Mouse (Mus musculus): Measurements from ENCODE around the gene Slc39a2. TPM values are rescaled to one million over a fixed set of nuclear protein-coding genes. Genes with fewer than 3 reads are reported as not detected.

The Slc39a2 gene
- polyA plus RNA-seq, 1 experiment from 2014 or later = 0.99 TPM

DNA sequence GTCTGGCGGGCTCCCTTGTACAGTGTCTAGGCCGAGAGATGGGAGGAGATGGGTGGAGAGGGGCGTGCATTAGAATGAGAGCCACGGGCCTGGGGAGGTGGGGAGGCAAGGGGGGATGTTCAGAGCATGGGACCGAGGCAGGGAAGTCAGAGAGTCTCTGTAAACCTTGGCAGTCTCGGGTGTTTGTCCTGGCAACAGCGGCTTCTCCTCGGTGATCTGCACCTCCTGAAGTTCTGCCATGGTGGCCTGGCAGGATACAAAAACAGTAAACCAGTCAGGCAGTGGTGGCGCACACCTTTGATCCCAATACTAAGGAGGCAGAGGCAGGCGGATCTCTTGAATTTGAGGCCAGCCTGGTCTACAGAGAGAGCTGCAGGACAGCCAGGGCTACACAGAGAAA is 18.6 kb downstream of the Slc39a2 start:
- Histone ChIP-seq H3K9me3 (no peaks in the 10 kb centered on the region), H3K4me3 (no peak overlapping the region), H3K27me3 (ENCODE audit: insufficient read depth, poor library complexity, severe bottlenecking) (peaks cover 53% of the 10 kb centered on the region), H3K27ac (no peak overlapping the region), H3K4me1 (replicated peaks) (peaks cover 32% of the 10 kb centered on the region), H3K36me3 (no peaks in the 10 kb centered on the region)
- 90% methylated on average over 10 of the region's 10 CpGs for WGBS
- DNase-seq (ENCODE audit: low spot score) = no peak

DNA sequence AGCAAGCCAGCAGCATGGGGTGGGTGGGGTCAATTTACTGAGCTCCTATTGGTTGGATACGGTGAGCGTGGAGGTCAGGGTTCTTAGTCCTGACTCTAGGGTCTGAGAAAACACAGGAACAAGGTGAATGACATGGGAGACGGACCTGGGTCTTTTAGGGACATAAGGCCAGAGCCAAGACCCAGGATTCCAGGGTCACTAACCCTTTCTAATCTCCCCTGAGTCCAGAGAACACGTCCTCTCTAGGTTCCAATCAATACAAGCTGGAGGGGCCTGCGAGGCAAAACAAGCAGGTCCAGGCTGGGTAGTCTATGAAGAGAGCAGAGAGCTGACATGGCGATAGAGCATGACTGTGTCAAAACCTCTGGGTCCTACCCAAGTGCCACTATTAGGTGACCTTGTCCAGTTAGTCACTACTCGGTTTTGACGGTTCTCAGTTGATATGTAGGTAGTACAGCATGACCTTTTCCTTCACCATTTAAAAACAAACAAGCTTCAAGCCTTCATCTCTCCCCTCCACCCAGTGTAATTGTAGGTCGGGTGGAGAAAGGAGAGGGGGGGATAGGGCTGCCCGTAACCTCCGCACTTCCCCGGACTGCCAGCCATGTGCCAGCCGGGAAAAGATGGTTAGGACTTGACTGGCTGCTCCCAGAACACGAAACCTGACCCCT is 19.8 kb downstream of the Slc39a2 start:
- Histone ChIP-seq H3K27ac (peak overlapping the region; percentile 79), H3K4me3 (peak overlapping the region; percentile 74), H3K27me3 (ENCODE audit: insufficient read depth, poor library complexity, severe bottlenecking) (peaks cover 57% of the 10 kb centered on the region), H3K9me3 (no peaks in the 10 kb centered on the region), H3K36me3 (no peaks in the 10 kb centered on the region), H3K4me1 (replicated peaks) (peaks cover 25% of the 10 kb centered on the region)
- DNase-seq (ENCODE audit: low spot score) = peak; percentile 12
- 5% methylated on average over 14 of the region's 14 CpGs for whole genome bisulfite sequencing

DNA sequence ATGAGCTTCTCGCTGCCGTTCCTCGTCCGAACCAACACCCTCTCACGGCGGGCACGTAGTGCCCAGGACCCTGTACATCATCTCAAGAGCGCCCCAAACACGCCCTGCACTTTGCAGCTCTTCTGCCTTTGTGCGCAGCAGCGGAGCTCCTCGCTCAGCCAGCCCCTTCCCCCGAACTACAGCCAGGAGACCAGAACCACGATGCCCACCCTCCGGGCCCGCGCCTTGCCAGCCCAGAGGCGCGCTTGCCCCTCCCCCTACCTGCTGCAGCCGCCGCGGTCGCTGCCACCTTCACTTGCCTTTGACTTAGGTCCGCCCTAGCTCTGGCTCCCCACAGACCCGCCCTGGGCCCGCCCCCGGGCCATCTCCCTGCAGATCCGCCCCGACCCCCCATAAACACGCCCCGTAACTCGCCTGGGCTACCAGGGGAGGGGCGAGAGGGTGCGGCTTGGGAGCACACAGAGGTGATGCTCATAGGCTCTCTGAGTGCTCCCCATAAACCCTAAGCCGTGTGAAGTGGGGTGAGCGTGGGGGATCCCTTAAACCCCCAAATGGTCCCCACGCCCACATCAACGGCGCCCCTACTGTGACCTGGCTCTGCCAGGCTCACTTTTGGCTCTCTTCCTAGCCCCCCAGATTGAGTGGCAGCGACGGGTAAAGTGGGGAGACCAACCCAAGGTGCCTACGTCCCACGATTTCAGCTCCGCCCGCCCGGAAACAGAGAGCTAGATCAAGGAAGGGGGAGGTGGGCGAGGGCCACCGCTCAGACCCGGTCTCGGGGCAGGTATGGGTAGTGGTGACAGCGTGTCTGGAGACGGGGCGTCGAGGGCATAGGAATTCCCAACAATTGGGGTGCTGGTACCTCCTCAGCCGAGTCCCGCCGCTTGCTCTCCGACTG is 20.6 kb downstream of the Slc39a2 start:
- no peaks in the 10 kb centered on the region for H3K36me3 ChIP-seq
- peak; percentile 41 for DNase-seq (ENCODE audit: low spot score)
- no peaks in the 10 kb centered on the region for H3K9me3 ChIP-seq
- H3K27ac ChIP-seq = peak overlapping the region; percentile 79
- peak overlapping the region; percentile 74 for H3K4me3 ChIP-seq
- H3K4me1 ChIP-seq (replicated peaks) = peaks cover 25% of the 10 kb centered on the region
- peaks cover 57% of the 10 kb centered on the region for H3K27me3 ChIP-seq (ENCODE audit: insufficient read depth, poor library complexity, severe bottlenecking)
- WGBS = under 1% methylated on average over 58 of the region's 58 CpGs

DNA sequence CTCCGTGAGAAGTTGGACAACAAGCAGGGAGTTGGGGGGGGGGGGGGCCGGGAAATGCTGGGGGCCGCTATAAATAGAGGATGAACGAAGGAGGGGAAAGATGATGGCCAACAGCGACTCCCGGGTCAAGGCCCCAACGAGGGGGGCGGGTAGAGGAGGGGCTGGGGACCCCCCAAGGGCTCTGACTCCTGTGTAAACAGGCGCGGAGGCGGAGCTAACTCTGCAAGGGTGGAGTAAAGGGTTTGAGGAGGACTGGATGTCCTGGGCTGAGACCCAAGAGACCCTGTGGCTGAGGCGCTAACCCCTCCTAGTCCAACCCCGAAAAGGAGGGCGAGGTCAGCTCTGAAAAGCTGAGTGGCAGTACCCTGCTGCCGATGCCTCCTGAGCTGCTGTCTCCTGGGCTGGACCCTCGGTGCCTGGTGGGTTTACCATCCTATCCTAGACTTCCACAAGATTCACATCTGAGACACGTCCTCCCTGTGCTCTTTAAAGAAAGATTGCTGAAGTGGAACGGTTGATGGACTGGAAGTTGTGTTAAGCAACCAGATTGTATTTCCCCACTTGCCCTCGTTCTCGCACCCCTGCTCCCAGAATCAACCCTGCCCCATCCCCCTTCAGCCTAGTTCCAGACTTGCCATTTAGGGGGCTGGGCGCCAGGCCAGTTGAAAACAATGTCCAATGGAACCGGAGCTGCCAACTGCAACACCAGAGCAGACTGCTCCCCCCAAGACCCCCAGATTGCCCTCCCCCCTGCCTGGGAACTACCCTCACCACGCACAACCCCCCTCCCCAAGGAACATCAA is 21.5 kb downstream of the Slc39a2 start, which contains the start of gene Ndrg2:
TSS of gene Ndrg2 (minus strand) at position 199 of the 803 bp plus-strand sequence.
- no peaks in the 10 kb centered on the region for H3K36me3 ChIP-seq

DNA sequence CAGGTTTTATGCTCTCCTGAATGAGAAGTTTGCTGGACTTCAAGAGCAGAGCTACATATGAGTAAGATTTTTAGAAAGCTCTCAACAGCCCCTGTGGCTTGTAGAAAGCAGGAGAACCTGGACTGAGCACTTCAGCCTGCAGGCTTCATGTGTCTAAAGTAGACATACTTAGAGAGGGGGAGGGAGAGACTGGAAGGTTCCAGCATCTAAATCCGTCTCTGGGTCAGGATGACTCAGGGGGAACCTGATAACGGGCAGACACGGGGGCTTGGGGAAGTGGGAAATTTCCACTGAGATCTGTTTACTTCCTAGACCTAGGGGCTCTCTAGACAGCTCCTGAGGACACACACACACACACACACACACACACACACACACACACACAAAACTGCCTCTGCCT is 22.3 kb downstream of the Slc39a2 start:
- H3K9me3 ChIP-seq = no peaks in the 10 kb centered on the region
- no peaks in the 10 kb centered on the region for H3K36me3 ChIP-seq
- peaks cover 25% of the 10 kb centered on the region for H3K4me1 ChIP-seq (replicated peaks)
- no peak overlapping the region for H3K4me3 ChIP-seq
- peaks cover 56% of the 10 kb centered on the region for H3K27me3 ChIP-seq (ENCODE audit: insufficient read depth, poor library complexity, severe bottlenecking)
- no peak overlapping the region for H3K27ac ChIP-seq
- 49% methylated on average over 3 of the region's 3 CpGs for WGBS
- no peak for DNase-seq (ENCODE audit: low spot score)

More for the DNA sequence above, 21.5 kb downstream of the Slc39a2 start, which contains the start of gene Ndrg2:
- Histone ChIP-seq H3K27ac (peak within 1 kb of the TSS; percentile 79), H3K4me1 (replicated peaks) (peaks cover 25% of the 10 kb centered on the region), H3K9me3 (no peaks in the 10 kb centered on the region), H3K27me3 (ENCODE audit: insufficient read depth, poor library complexity, severe bottlenecking) (peaks cover 57% of the 10 kb centered on the region), H3K4me3 (peak within 1 kb of the TSS; percentile 74)
- WGBS = 2% methylated on average over 23 of the region's 23 CpGs
- peak; percentile 51 for DNase-seq (ENCODE audit: low spot score)

DNA sequence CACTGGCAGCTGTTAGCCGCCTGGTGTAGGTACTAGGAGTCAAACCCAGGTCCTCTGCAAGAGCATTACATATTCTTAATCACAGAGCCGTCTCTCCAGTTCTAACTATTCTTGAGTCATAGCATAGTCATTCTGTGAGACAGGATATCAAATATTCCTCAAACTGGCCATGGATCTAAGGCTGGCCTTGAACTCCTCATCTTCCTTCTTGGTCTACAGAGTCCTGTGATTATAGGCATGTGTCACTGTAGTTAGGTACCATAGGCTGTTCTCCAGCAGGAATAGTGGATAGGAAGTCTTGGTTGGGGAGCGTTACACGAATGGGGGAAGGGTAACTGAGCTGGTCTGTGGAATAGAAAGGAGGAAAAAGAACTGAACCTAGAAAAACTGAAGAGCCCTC is 23.9 kb downstream of the Slc39a2 start:
- 90% methylated on average over 4 of the region's 4 CpGs for WGBS
- H3K9me3 ChIP-seq = no peaks in the 10 kb centered on the region
- H3K36me3 ChIP-seq = no peaks in the 10 kb centered on the region
- H3K27me3 ChIP-seq (ENCODE audit: insufficient read depth, poor library complexity, severe bottlenecking) = peaks cover 46% of the 10 kb centered on the region
- peaks cover 25% of the 10 kb centered on the region for H3K4me1 ChIP-seq (replicated peaks)
- no peak for DNase-seq (ENCODE audit: low spot score)
- no peak overlapping the region for H3K27ac ChIP-seq
- H3K4me3 ChIP-seq = no peak overlapping the region

DNA sequence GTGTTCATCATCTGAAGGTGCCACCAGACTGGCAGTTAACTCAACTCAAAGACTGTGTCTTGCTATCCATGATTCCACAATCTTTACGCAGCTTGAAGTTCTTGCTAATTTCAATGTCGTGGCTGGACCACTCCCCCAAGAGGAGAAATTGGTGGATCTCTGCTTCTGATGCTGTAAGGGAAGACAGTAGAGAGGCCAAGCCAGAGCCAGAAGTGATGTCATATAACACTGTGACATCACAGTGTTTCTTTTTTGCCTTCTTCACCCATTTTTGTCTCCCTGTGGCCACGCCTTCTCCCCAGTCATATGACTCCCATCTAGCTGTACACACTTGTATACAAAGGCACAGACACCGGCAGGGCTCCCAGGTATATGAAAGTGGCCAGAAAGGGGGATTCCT is 25.4 kb downstream of the Slc39a2 start, which contains the start of gene Tppp2:
TSS of gene Tppp2 (plus strand) at position 301 of the 400 bp plus-strand sequence.
- H3K27ac ChIP-seq = no peak within 1 kb of the TSS
- H3K27me3 ChIP-seq (ENCODE audit: insufficient read depth, poor library complexity, severe bottlenecking) = peaks cover 31% of the 10 kb centered on the region
- peaks cover 16% of the 10 kb centered on the region for H3K4me1 ChIP-seq (replicated peaks)
- 92% methylated on average over 4 of the region's 4 CpGs for WGBS
- DNase-seq (ENCODE audit: low spot score) = no peak
- no peaks in the 10 kb centered on the region for H3K9me3 ChIP-seq
- H3K4me3 ChIP-seq = no peak within 1 kb of the TSS
- no peaks in the 10 kb centered on the region for H3K36me3 ChIP-seq

DNA sequence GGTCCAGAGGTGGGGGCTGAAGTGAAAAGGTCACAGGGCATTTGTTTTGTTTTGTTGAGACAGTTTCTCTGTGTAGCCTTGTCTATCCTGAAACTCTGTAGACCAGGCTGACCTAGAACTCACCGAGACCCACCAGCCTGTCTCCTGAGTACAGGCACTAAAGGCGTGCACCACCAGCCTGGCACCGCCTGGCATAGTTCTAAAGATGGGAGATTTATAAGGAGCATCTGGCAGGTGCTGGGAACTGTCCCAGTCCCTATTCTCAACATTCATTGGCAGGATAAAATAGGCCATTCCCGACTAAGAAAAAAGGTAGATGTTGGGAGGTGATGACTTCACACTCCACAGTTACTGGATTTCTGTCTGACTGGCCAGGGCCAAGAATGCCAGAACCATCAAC is 26.3 kb downstream of the Slc39a2 start:
- H3K4me3 ChIP-seq = no peak overlapping the region
- WGBS = 86% methylated on average over 4 of the region's 4 CpGs
- no peak overlapping the region for H3K27ac ChIP-seq
- H3K4me1 ChIP-seq (replicated peaks) = peaks cover 8% of the 10 kb centered on the region
- no peak for DNase-seq (ENCODE audit: low spot score)
- H3K9me3 ChIP-seq = no peaks in the 10 kb centered on the region
- peaks cover 23% of the 10 kb centered on the region for H3K27me3 ChIP-seq (ENCODE audit: insufficient read depth, poor library complexity, severe bottlenecking)
- H3K36me3 ChIP-seq = no peaks in the 10 kb centered on the region

DNA sequence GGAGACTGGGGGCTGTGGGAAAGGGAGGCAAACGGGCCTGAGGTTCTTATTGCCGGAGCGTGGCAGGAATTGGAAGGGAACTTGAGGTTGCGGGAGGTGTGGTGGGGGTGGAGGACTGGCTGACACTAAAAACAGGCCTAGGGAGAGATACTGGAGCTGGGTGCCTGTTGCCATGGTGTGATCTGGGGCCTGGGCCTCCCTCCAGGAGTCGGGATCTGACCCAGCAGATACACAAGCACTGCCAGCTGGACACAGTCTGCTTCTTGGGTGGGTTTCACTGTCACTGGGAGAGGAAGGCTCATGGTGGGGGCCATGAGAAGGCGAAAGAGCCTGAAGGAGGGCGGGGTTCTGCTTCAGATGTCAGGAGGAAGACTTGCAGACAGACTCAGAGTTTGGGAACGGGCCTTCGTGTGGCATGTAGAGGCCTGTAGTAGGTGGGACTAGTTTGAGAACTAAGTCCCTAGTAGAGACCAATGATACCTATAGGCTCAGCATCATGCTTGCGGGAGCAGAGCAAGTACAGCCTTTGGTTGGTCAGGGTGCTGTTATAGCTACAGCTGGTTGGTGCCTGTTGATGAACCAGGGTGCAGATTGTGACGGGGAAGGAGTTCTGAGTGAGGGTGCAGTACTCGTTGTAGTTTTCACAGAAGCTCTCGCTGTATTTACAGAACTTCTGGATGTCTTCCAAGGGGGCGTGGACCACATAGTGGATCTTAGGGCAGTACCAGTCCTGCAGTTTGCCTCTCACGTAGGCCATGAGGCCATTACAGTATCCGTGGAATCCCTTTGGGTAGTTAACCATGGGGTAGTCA is 29.3 kb downstream of the Slc39a2 start:
- Histone ChIP-seq H3K36me3 (no peaks in the 10 kb centered on the region), H3K27ac (no peak overlapping the region), H3K9me3 (no peaks in the 10 kb centered on the region), H3K27me3 (ENCODE audit: insufficient read depth, poor library complexity, severe bottlenecking) (no peaks in the 10 kb centered on the region), H3K4me1 (replicated peaks) (no peaks in the 10 kb centered on the region), H3K4me3 (no peak overlapping the region)
- WGBS = 88% methylated on average over 16 of the region's 16 CpGs
- DNase-seq (ENCODE audit: low spot score) = no peak

DNA sequence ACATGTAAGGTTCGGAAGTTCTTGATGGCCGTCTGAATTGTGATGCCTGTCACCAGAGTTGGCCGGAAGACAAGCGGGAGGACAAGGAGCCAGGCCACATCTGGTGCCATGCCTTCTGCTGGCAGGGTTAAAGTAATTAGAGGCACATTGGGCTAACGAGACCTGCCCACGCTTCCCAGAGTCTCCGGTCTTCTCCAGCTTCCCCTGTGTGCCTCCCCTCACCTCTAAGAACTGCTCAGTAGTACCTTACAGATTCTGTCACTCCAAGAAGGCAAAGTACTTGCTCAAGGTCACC is 29.8 kb downstream of the Slc39a2 start, which contains the start of gene Rnase13:
TSS of gene Rnase13 (minus strand) at position 203 of the 295 bp plus-strand sequence.
- Histone ChIP-seq H3K36me3 (no peaks in the 10 kb centered on the region), H3K4me3 (no peak within 1 kb of the TSS), H3K4me1 (replicated peaks) (no peaks in the 10 kb centered on the region), H3K27me3 (ENCODE audit: insufficient read depth, poor library complexity, severe bottlenecking) (no peaks in the 10 kb centered on the region), H3K27ac (no peak within 1 kb of the TSS), H3K9me3 (no peaks in the 10 kb centered on the region)
- WGBS = 91% methylated on average over 7 of the region's 7 CpGs
- no peak for DNase-seq (ENCODE audit: low spot score)

DNA sequence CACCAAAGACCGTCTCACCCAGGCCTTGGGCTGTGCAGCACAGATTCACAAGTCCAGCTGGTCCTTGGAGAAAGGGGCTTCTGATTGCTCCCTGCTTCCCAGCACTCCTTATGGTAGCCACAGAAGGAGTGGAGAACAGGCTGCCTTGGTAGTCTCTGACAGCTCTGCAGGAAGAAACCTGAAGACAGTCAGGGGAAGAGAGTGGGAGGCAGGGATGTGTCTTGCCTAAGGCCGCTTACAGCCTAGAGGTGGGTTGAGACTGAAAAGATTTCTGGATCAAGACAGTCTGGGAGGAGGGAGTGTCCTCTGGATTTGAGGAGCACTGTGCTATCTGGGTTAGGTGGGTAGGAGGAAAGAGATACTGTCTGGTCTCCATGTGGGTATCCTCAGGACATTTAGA is 30.2 kb downstream of the Slc39a2 start:
- 85% methylated on average over 2 of the region's 2 CpGs for whole genome bisulfite sequencing
- no peaks in the 10 kb centered on the region for H3K27me3 ChIP-seq (ENCODE audit: insufficient read depth, poor library complexity, severe bottlenecking)
- DNase-seq (ENCODE audit: low spot score) = no peak

DNA sequence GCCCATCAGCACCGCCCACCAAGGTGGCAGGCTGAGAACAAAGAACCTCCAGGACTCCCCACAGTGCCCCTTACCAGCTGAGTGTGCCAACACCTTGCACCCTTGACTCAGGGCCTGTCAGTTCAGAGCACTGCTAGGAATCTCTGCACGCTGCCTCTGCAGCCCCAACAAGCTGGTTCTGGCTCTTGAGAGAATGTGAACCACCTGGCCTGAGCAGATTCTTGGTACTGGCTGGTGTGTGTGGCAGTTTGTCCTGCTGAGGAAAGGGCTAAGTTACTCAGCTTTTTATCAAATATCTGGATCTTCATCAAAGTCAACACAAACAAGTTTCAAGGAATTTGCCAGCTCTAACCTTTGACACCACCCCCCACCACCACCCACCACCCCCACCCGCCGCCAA is 30.8 kb downstream of the Slc39a2 start:
- no peak overlapping the region for H3K27ac ChIP-seq
- no peak for DNase-seq (ENCODE audit: low spot score)
- no peaks in the 10 kb centered on the region for H3K36me3 ChIP-seq

More for the DNA sequence above, 30.2 kb downstream of the Slc39a2 start:
- no peak overlapping the region for H3K27ac ChIP-seq
- H3K4me3 ChIP-seq = no peak overlapping the region
- no peaks in the 10 kb centered on the region for H3K4me1 ChIP-seq (replicated peaks)
- H3K9me3 ChIP-seq = no peaks in the 10 kb centered on the region
- no peaks in the 10 kb centered on the region for H3K36me3 ChIP-seq

More for the DNA sequence above, 30.8 kb downstream of the Slc39a2 start:
- Histone ChIP-seq H3K27me3 (ENCODE audit: insufficient read depth, poor library complexity, severe bottlenecking) (no peaks in the 10 kb centered on the region), H3K4me3 (no peak overlapping the region), H3K4me1 (replicated peaks) (no peaks in the 10 kb centered on the region), H3K9me3 (no peaks in the 10 kb centered on the region)
- WGBS = 76% methylated on average over 4 of the region's 4 CpGs

Measured in hindbrain, embryonic 10.5 days (tissue).